Mouse (Mus musculus) liver, embryonic 12.5 days (tissue): Measurements from ENCODE around the gene Pramef6. TPM values are rescaled to one million over a fixed set of nuclear protein-coding genes. Genes with fewer than 3 reads are reported as not detected.
"Not testable (repeated sequence)": the region's sequence is repeated elsewhere in the genome, so short reads cannot be mapped to it uniquely, and the experiment has no call there.

Experiments used
- ATAC-seq: fragments of 200-750 bp; cut with Nextera tagmentation; 2 replicates; pipeline ENCODE4 v1.8.0; 2017; ENCODE audit warnings: moderate number of reproducible peaks, mild to moderate bottlenecking, moderate library complexity
- H3K27ac ChIP-seq: fragments of 300-500 bp; sonication (generic); 2 replicates; pipeline ENCODE4 v1.5.1; 2016; ENCODE audit warnings: mild to moderate bottlenecking
- H3K27me3 ChIP-seq: fragments of 300-500 bp; sonication (generic); replicated peaks from 2 replicates; pipeline ENCODE4 v1.6.1; 2016; ENCODE audit warnings: mild to moderate bottlenecking, moderate library complexity
- H3K36me3 ChIP-seq: fragments of 300-500 bp; sonication (generic); 2 replicates; pipeline ENCODE4 v1.6.1; 2016; ENCODE audit warnings: mild to moderate bottlenecking, moderate library complexity
- H3K4me1 ChIP-seq: fragments of 300-500 bp; sonication (generic); 2 replicates; pipeline ENCODE4 v1.6.1; 2016
- H3K4me2 ChIP-seq: fragments of 300-500 bp; sonication (generic); 2 replicates; pipeline ENCODE4 v1.6.1; 2016; ENCODE audit warnings: mild to moderate bottlenecking, moderate library complexity
- H3K4me3 ChIP-seq: fragments of 300-500 bp; sonication (generic); 2 replicates; pipeline ENCODE4 v1.5.1; 2016; ENCODE audit warnings: mild to moderate bottlenecking, moderate library complexity
- H3K9ac ChIP-seq: fragments of 300-500 bp; sonication (generic); 2 replicates; pipeline ENCODE4 v1.6.1; 2016; ENCODE audit warnings: mild to moderate bottlenecking, moderate library complexity
- H3K9me3 ChIP-seq: fragments of 300-500 bp; sonication (generic); replicated peaks from 2 replicates; pipeline ENCODE4 v1.6.1; 2016; ENCODE audit warnings: mild to moderate bottlenecking, moderate library complexity
- WGBS: fragments of 180-500 bp; shearing (Covaris S2); methylation state at CpG from one replicate; pipeline ENCODE4 v1.1.7; 2016; ENCODE audit not compliant: insufficient replicate concordance; 5-methylcytosine and 5-hydroxymethylcytosine counted together
- polyA plus RNA-seq: library from polyadenylated mRNA; unstranded; fragments of >200 nt; fragmentation: Nextera tagmentation; extraction: Ambion mirVana; gene quantifications from 2 replicates; pipeline ENCODE4 v1.2.1, GENCODE M21; 2016

Pramef6 gene
- polyA plus RNA-seq, result not detected in 2 replicates

DNA sequence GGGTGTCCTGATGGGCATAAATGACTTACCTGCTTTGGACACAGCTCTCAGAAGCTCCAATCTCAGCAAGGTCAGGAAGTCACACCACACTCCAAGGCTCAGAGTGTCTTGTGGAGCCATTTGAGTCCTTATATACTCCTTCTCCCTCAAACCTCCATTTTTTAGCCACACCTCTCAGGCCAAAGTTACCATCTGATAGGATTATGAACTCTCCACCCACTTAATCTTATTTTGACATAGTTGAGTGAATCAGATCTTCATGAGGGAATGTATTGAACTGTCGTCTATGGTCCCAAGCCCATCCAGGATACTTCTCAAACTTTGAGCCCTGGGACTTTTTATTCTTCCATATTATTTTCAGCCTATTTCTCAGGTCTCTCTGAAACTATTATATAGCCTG, at the start of gene Pramef6:
Gene Pramef6, minus strand, starts transcription at position 101 of the 400 bp plus-strand sequence.
- H3K27me3 ChIP-seq, H3K9ac ChIP-seq, H3K36me3 ChIP-seq, H3K9me3 ChIP-seq, H3K4me1 ChIP-seq, H3K4me3 ChIP-seq, H3K4me2 ChIP-seq, ATAC-seq, H3K27ac ChIP-seq: not testable (repeated sequence)
- 62% methylated on average over 1 of the region's 1 CpGs for WGBS

DNA sequence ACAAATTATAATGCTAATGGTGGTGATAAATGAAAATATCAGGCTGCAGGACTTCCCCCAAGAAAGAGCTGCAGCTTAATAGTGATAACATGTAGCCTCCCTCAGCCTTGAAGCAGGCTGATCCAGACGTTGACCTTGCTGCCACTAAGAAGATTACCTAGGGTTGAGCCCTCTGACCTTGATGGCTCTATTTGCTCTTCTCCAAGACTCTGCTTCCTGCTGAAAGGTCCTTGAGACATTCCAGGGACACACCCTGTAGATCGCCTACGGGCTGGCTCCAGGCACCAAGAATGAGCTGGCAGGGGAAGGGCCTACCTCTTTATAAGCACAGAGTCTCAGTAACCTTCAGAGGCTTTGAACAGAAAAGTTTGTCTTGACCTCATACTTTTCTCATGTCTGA, 5.8 kb downstream of the Pramef6 start:
- not testable (repeated sequence) for H3K9ac ChIP-seq, H3K36me3 ChIP-seq, H3K4me1 ChIP-seq, ATAC-seq, H3K27me3 ChIP-seq, H3K9me3 ChIP-seq, H3K4me3 ChIP-seq, H3K4me2 ChIP-seq, H3K27ac ChIP-seq
- WGBS, result 63% methylated on average over 3 of the region's 3 CpGs

GRCm38 (mm10) chr4:143882371-143882770, 17.8 kb downstream of the Pramef6 start:
- ATAC-seq, H3K4me1 ChIP-seq, H3K4me2 ChIP-seq, H3K9ac ChIP-seq, H3K36me3 ChIP-seq, H3K4me3 ChIP-seq, H3K27ac ChIP-seq, H3K27me3 ChIP-seq: not testable (repeated sequence)
- 86% methylated on average over 1 of the region's 1 CpGs for WGBS
- peaks cover 13% of the 10 kb centered on the region for H3K9me3 ChIP-seq

GRCm38 (mm10) chr4:143846197-143846596, 54.0 kb downstream of the Pramef6 start, which contains the start of gene Gm13103:
Gm13103 (plus strand) TSS chr4:143846497.
- not testable (repeated sequence) for H3K27ac ChIP-seq, H3K27me3 ChIP-seq, H3K36me3 ChIP-seq, ATAC-seq, H3K4me2 ChIP-seq, H3K4me3 ChIP-seq, H3K4me1 ChIP-seq, H3K9me3 ChIP-seq, H3K9ac ChIP-seq

Other genes with a start within 250 kb of the Pramef6 start
- not detected in 2 replicates for gene Gm13088, start 243.1 kb downstream of the Pramef6 start, polyA plus RNA-seq
- not detected in 2 replicates for gene Gm13089, start 197.7 kb downstream of the Pramef6 start, polyA plus RNA-seq
- not detected in 2 replicates for gene Gm13078, start 180.9 kb downstream of the Pramef6 start, polyA plus RNA-seq
- gene Gm13023, start 111.0 kb downstream of the Pramef6 start, polyA plus RNA-seq, result not detected in 2 replicates
- gene Gm13084, start 84.3 kb downstream of the Pramef6 start, polyA plus RNA-seq, result not detected in 2 replicates
- gene Gm13103, start 53.9 kb downstream of the Pramef6 start, polyA plus RNA-seq, result not detected in 2 replicates
- gene Pramef25, start 50.6 kb upstream of the Pramef6 start, polyA plus RNA-seq, result not detected in 2 replicates
- not detected in 2 replicates for gene Gm13101, start 66.6 kb upstream of the Pramef6 start, polyA plus RNA-seq
- gene Pramef17, start 94.0 kb upstream of the Pramef6 start, polyA plus RNA-seq, result not detected in 2 replicates
- not detected in 2 replicates for gene Pramel4, start 158.7 kb upstream of the Pramef6 start, polyA plus RNA-seq
- gene Gm13102, start 206.1 kb upstream of the Pramef6 start, polyA plus RNA-seq, result not detected in 2 replicates